Mouse (Mus musculus) stomach, embryonic 15.5 days (tissue): ENCODE results near the gene Sgk1. TPM values are rescaled to one million over a fixed set of nuclear protein-coding genes. Genes with fewer than 3 reads are reported as not detected.

Experiments
- ATAC-seq: fragments of 200-750 bp; cut with Nextera tagmentation; 2 replicates; pipeline ENCODE4 v1.8.0; 2017; ENCODE audit warnings: low read depth, moderate number of reproducible peaks, moderate TSS enrichment; ENCODE audit not compliant: insufficient read depth, low FRiP score
- H3K27ac ChIP-seq: fragments of 300-500 bp; sonication (generic); 2 replicates; pipeline ENCODE4 v1.5.1; 2015; ENCODE audit warnings: mild to moderate bottlenecking, inconsistent platforms
- H3K27me3 ChIP-seq: fragments of 300-500 bp; sonication (generic); replicated peaks from 2 replicates; pipeline ENCODE4 v1.6.1; 2015; ENCODE audit warnings: inconsistent platforms
- H3K36me3 ChIP-seq: fragments of 300-500 bp; sonication (generic); 2 replicates; pipeline ENCODE4 v1.6.1; 2015; ENCODE audit warnings: inconsistent platforms
- H3K4me1 ChIP-seq: fragments of 300-500 bp; sonication (generic); 2 replicates; pipeline ENCODE4 v1.6.1; 2015; ENCODE audit warnings: inconsistent platforms
- H3K4me2 ChIP-seq: fragments of 300-500 bp; sonication (generic); 2 replicates; pipeline ENCODE4 v1.6.1; 2015; ENCODE audit warnings: mild to moderate bottlenecking, inconsistent platforms
- H3K4me3 ChIP-seq: fragments of 300-500 bp; sonication (generic); replicated peaks from 2 replicates; pipeline ENCODE4 v1.5.1; 2015; ENCODE audit warnings: inconsistent platforms
- H3K9ac ChIP-seq: fragments of 300-500 bp; sonication (generic); 2 replicates; pipeline ENCODE4 v1.6.1; 2015; ENCODE audit warnings: inconsistent platforms
- H3K9me3 ChIP-seq: fragments of 300-500 bp; sonication (generic); 2 replicates; pipeline ENCODE4 v1.6.1; 2016; ENCODE audit warnings: inconsistent platforms
- WGBS: fragments of 180-500 bp; shearing (Covaris S2); methylation state at CpG from one replicate; pipeline ENCODE4 v1.1.7; 2015; 5-methylcytosine and 5-hydroxymethylcytosine counted together
- polyA plus RNA-seq: library from polyadenylated mRNA; unstranded; fragments of >200 nt; fragmentation: Nextera tagmentation; extraction: Ambion mirVana; gene quantifications from 2 replicates; pipeline ENCODE4 v1.2.1, GENCODE M21; 2015

Gene Sgk1
- polyA plus RNA-seq, 1 experiment from 2014 or later, result 31.2 TPM

DNA sequence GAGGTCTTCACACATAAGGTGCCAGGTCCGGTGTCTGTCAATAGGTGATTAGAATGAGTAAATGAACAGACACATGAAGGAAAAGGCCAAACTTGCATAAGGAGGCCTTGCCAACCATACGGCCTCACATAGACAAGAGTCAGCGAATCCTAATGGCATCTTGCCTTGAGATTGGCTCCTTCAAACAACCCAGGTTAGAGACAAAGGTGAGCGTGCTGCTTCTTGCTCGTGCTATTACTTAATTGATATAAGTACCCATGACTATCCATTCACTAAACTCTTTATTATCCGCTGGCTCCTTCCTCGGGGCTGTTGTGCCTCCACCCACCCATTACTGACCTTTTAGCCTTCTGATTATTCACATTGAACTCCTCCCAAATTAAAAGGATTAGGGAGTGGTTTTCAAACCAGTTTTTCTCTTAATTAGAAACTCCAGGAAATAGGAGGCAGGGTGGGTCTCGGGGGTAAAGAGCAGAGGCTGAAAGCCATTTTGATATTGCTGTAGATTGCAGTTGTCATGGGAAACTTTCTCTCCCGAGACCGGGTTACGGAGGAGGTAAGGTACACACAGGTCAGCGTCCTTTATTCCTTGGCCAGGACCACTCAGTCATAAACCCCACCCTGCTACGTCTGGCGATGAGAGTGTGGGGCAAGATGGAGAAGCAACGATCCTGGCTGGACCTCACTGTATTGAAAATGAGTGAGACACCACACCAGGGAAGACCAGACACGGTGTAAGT is 33.9 kb upstream of the Sgk1 start:
- peak overlapping the region; percentile 60 for H3K27ac ChIP-seq

DNA sequence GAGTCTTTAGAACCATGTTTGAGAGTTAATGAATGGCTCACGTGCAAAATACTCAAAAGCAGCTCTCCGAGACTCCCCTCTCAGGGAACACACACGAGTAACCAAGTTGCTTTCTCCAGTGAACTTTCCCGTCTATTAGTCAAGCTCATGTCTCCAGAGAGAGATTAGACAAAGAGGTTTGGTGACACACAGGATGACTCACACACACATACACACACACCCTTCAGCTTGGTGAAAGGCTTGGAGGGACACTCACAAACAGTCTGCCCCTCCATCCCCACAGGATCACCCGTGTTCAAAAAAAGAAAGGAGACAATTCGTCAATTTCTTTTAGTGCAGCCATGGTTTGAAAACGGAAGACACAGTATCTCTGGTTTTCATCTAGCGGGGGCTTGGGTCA is 32.7 kb upstream of the Sgk1 start:
- ATAC-seq, result no peak
- Histone ChIP-seq H3K4me1 (no peaks in the 10 kb centered on the region), H3K9me3 (no peaks in the 10 kb centered on the region), H3K36me3 (no peaks in the 10 kb centered on the region), H3K4me2 (no peak overlapping the region), H3K9ac (no peak overlapping the region), H3K27me3 (no peaks in the 10 kb centered on the region), H3K27ac (peak overlapping the region; percentile 58; the same call in 1 of the 2 replicates), H3K4me3 (no peak overlapping the region)
- 58% methylated on average over 8 of the region's 8 CpGs for WGBS

More for the DNA sequence above, 33.9 kb upstream of the Sgk1 start:
- no peaks in the 10 kb centered on the region for H3K27me3 ChIP-seq
- no peaks in the 10 kb centered on the region for H3K4me1 ChIP-seq
- no peak overlapping the region for H3K4me3 ChIP-seq
- no peak overlapping the region for H3K9ac ChIP-seq
- ATAC-seq, result no peak
- no peaks in the 10 kb centered on the region for H3K9me3 ChIP-seq
- H3K4me2 ChIP-seq, result no peak overlapping the region
- 76% methylated on average over 16 of the region's 16 CpGs for WGBS
- no peaks in the 10 kb centered on the region for H3K36me3 ChIP-seq

DNA sequence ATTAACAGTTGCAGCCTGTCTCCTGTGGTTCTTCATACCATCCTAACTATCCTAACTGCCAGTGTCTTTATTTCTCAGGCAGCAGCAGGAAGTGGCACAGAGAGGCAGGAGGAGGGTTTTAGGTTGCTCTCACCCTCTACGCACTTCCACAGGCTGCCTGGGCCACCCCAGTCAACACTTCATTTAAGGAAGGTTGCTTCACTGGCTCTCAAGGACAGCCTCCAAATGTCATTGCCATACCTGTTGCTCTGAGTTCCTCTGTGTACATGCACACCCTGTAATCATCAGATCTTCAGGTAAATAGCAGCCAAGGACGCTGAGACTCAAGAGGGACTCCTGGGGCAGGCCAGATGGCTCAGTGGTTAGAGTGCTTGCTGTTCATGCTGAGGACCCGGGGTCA is 31.7 kb upstream of the Sgk1 start:
- Histone ChIP-seq H3K27me3 (no peaks in the 10 kb centered on the region), H3K9ac (no peak overlapping the region), H3K4me3 (no peak overlapping the region), H3K9me3 (no peaks in the 10 kb centered on the region), H3K4me2 (no peak overlapping the region), H3K36me3 (no peaks in the 10 kb centered on the region), H3K27ac (no peak overlapping the region), H3K4me1 (no peaks in the 10 kb centered on the region)
- ATAC-seq, result no peak
- WGBS, result 83% methylated on average over 3 of the region's 3 CpGs

DNA sequence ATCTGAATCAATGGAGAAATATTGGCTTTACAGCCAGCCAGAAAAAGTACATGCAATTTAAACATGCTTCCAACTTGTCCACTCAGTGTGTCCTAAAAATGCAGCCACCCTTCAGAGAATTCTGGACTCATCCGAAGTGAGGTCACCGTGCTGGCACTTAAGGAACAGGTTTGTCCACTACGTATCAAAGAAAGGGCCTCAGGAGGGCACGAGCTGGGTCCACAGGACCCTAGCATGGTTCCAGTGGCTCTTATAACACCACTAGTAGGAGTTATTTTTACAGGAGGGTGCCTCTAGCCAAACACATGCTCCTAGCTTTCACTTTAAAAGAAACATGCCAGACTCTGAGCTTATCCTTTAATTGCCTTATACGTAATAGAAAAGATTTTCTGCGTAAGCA is 28.9 kb upstream of the Sgk1 start:
- Histone ChIP-seq H3K4me3 (no peak overlapping the region), H3K9me3 (no peaks in the 10 kb centered on the region), H3K27me3 (no peaks in the 10 kb centered on the region), H3K4me1 (no peaks in the 10 kb centered on the region), H3K4me2 (no peak overlapping the region), H3K27ac (no peak overlapping the region), H3K36me3 (no peaks in the 10 kb centered on the region), H3K9ac (no peak overlapping the region)
- WGBS, result 77% methylated on average over 6 of the region's 6 CpGs
- no peak for ATAC-seq

DNA sequence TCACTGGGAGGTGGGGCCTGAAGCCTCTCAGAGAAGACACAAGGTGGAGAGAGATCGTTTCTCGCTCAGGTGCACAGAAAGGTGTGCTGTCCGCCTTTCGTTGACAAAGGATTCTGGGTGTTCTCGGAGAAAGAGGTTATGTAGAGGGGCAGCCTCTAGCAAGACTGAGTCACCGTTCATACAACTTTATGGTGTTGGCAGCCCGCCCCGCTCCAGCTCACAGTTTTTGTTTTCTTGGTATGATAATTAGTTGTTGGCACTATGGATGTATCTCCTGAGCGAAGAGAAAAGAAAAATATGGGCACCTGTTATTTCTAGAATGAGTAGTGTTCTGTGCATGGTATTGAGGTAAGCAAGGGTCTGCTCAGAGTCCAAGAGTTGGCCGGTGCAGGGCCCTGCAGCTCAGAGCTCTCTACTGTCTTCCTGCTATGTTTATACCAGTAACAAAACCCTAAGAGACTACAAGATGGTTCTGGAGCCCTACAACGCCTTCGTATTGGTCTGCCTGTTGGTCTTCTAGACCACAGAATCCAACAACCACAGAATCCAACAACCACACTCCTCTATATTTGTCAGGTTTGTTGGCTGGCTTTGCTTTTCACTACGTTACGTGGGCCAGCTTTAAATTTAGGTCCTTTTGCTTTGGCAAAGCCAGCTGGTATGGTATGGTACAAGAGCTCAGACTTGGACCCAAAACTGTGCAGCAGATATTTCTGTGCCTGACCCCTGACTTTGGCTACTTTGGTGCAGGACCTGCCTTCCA is 28.2 kb upstream of the Sgk1 start:
- Histone ChIP-seq H3K27ac (no peak overlapping the region), H3K9me3 (no peaks in the 10 kb centered on the region), H3K9ac (no peak overlapping the region), H3K4me3 (no peak overlapping the region), H3K4me1 (no peaks in the 10 kb centered on the region), H3K36me3 (no peaks in the 10 kb centered on the region), H3K27me3 (no peaks in the 10 kb centered on the region), H3K4me2 (no peak overlapping the region)
- WGBS, result 85% methylated on average over 14 of the region's 14 CpGs
- no peak for ATAC-seq

DNA sequence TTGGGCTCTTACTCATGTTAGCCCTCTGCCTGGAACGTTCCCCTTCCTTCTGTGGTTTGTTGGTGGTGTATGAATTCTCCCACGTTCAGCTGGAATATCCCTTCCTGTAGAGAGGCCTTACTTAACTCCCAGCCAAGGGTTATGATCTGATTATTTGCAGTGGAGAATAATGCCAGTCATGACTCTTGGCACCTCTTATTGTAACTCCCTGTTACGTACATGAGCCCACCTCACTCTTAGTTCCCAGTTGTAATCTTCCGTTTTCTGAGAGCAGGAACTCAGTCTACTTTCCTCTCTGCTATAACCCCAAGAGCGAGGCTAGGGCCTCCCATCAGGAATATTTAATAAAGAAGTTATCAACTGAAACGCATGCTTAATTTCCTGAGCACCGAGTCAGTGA is 26.6 kb upstream of the Sgk1 start:
- no peak overlapping the region for H3K4me3 ChIP-seq
- no peaks in the 10 kb centered on the region for H3K27me3 ChIP-seq
- no peak overlapping the region for H3K4me2 ChIP-seq
- no peaks in the 10 kb centered on the region for H3K9me3 ChIP-seq
- no peak overlapping the region for H3K9ac ChIP-seq
- no peaks in the 10 kb centered on the region for H3K36me3 ChIP-seq
- H3K4me1 ChIP-seq, result no peaks in the 10 kb centered on the region
- H3K27ac ChIP-seq, result no peak overlapping the region
- WGBS, result 87% methylated on average over 7 of the region's 7 CpGs
- ATAC-seq, result no peak

DNA sequence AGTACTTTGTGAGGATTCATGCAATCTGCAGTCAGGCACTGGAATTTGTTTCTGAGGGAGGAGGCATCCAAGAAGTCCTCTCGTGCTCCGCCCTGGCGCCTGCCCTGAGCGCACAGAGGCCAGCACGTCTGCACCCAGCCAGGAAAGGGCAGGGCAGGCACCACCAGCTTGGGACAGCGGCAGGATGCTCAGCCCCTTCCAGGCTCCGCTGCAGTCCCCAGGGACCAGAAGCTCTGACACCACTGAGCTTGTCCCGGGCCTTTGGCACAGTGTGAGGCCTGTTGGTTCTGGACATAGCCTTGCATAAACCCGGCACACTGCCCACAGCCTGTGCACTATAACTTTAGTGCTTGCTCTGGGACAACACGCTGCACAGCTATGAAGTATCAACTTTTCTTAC is 24.3 kb upstream of the Sgk1 start:
- Histone ChIP-seq H3K4me1 (no peaks in the 10 kb centered on the region), H3K27ac (no peak overlapping the region), H3K9ac (no peak overlapping the region), H3K36me3 (no peaks in the 10 kb centered on the region), H3K4me3 (no peak overlapping the region), H3K27me3 (no peaks in the 10 kb centered on the region), H3K4me2 (no peak overlapping the region), H3K9me3 (no peaks in the 10 kb centered on the region)
- WGBS, result 73% methylated on average over 10 of the region's 10 CpGs
- ATAC-seq, result 0 out of 2 replicates have a peak, but pooled peaks have one; percentile 22

DNA sequence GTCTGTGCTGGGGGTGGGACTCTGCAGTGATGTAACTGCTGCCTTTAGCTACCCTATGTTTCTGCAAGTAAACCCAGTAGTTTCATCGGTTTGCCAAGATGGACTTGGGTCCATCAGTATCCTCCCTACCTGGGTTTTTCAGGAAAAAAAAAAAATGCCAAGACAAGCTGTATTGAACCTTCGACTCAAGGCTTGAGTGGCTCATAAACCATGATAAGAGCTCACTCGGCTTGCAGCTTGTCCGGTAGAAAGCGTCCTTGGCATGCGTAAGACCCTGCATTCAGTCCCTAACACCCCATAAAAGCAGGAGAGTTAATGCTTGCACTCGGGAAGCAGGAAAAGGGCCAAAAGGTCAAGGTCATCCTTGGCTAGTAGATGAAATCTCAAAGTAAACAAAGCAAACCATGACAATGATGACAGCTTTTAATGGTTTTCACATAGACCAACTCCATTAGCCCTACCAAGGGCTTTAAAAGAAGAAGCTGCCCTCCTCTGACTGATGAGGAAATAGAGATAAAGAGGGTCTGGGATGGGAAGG is 23.5 kb upstream of the Sgk1 start:
- no peak for ATAC-seq
- H3K4me1 ChIP-seq, result no peaks in the 10 kb centered on the region
- no peak overlapping the region for H3K4me3 ChIP-seq
- H3K9ac ChIP-seq, result no peak overlapping the region
- no peaks in the 10 kb centered on the region for H3K9me3 ChIP-seq
- no peak overlapping the region for H3K4me2 ChIP-seq
- no peaks in the 10 kb centered on the region for H3K27me3 ChIP-seq
- H3K27ac ChIP-seq, result no peak overlapping the region
- no peaks in the 10 kb centered on the region for H3K36me3 ChIP-seq
- 52% methylated on average over 7 of the region's 7 CpGs for WGBS

DNA sequence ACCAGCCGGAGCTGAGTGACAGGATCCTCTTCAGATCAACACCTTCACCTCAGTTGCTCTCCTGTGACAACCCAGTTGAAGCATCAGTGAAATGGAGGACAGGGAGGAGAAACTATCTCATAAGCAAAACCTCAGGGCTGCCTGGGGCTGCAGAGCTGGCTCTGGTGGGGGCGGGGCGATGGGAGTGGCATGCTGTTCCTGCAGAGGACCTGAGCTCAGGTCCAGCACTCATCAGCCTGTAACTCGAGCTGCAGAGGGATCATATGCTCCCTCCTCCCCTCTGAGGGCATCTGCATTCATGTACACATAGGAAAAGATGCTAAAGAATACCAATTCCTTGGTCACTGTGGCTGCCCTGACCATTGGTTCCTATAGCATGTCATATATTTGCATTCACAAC is 15.5 kb upstream of the Sgk1 start:
- Histone ChIP-seq H3K36me3 (no peaks in the 10 kb centered on the region), H3K4me1 (no peaks in the 10 kb centered on the region), H3K27ac (no peak overlapping the region), H3K9me3 (no peaks in the 10 kb centered on the region), H3K4me3 (no peak overlapping the region), H3K9ac (no peak overlapping the region), H3K4me2 (no peak overlapping the region), H3K27me3 (no peaks in the 10 kb centered on the region)
- ATAC-seq, result no peak
- WGBS, result 43% methylated on average over 4 of the region's 4 CpGs

DNA sequence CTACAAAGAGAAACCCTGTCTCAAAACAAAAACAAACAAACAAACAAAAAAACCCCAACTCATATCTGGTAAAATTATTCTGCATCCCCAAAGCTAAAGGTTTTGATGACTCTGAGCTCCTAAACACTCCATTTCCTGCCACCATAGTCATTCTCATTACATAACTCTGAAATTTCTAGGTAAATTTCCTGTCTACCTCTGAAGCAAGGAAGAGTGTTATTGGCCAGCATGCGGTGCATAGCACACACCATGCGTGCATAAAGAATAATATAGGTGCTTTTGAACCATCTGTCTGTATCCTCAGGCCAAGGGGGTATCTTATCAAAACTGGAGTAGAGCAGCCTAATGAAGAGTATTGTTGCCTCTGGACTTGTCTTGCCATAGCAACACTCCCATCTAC is 13.8 kb upstream of the Sgk1 start:
- 88% methylated on average over 2 of the region's 2 CpGs for WGBS
- ATAC-seq, result no peak
- no peak overlapping the region for H3K9ac ChIP-seq

DNA sequence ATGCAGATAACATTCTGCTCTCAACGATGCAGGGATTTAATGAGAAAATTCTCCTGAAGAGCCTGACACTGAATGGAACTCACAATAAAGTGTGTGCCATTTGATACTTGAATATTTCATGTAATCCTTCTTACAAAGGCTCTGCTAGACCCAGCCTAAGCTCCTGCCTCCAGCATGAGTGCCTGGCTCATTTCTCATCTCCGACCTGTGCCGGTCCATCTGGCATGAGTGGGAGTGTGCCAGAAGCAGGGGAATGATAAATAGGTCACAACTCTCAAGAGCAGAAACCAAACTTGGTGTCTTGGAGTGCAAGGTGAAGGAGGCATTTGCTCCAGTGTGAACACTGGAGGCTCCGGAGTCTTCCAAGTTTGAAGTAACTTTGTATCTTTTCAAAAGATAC is 13.4 kb upstream of the Sgk1 start:
- H3K9me3 ChIP-seq, result no peaks in the 10 kb centered on the region
- H3K4me3 ChIP-seq, result no peak overlapping the region
- no peaks in the 10 kb centered on the region for H3K4me1 ChIP-seq
- no peak overlapping the region for H3K27ac ChIP-seq
- H3K4me2 ChIP-seq, result no peak overlapping the region
- H3K27me3 ChIP-seq, result no peaks in the 10 kb centered on the region
- H3K36me3 ChIP-seq, result no peaks in the 10 kb centered on the region
- WGBS, result 49% methylated on average over 4 of the region's 4 CpGs
- no peak for ATAC-seq
- no peak overlapping the region for H3K9ac ChIP-seq

More for the DNA sequence above, 13.8 kb upstream of the Sgk1 start:
- H3K4me1 ChIP-seq, result no peaks in the 10 kb centered on the region
- no peak overlapping the region for H3K4me3 ChIP-seq
- no peaks in the 10 kb centered on the region for H3K36me3 ChIP-seq
- H3K27ac ChIP-seq, result no peak overlapping the region
- no peaks in the 10 kb centered on the region for H3K9me3 ChIP-seq
- H3K27me3 ChIP-seq, result no peaks in the 10 kb centered on the region
- H3K4me2 ChIP-seq, result no peak overlapping the region

DNA sequence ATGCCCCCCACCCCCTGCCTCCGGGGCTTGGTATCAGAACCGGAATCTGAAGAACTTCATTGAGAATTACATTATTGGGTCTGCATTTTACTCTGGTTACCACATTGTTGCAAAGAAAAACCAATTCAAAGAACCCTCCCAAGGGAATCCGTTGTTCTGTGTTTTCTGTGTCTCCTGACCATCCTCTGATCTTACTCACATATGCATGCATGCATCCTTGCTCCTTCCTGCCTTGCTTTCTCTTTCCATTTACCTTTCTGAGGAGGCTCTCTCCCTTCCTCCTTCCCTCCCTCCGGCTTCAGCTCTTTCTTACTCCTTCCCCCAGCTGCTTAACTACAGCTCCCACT is 174 bp upstream of the Sgk1 start:
- Histone ChIP-seq H3K4me2 (peak overlapping the region; percentile 58), H3K27me3 (0 out of 2 replicates have a peak, but pooled peaks cover 10% of the 10 kb centered on the region), H3K4me3 (peak overlapping the region; percentile 30), H3K4me1 (peaks cover 12% of the 10 kb centered on the region; the same call in 1 of the 2 replicates), H3K9ac (no peak overlapping the region), H3K36me3 (no peaks in the 10 kb centered on the region), H3K27ac (no peak overlapping the region), H3K9me3 (no peaks in the 10 kb centered on the region)
- 39% methylated on average over 4 of the region's 4 CpGs for WGBS
- ATAC-seq, result no peak
